In genomic region chr4:133479458-133480184, GRCm38 (mm10) we compare ENCODE assay signal across 7 mouse cellular contexts. TPM values are rescaled to one million over a fixed set of nuclear protein-coding genes. Genes with fewer than 3 reads are reported as not detected.
DNase-seq lines count a peak whose midpoint lies in the region; ATAC-seq and TF ChIP-seq lines count a peak whose summit lies in the region.

TSS of gene Tent5b (plus strand) at chr4:133480132.

- TF ChIP-seq CTCF in spleen, adult 2 months (IDR thresholded peaks at IDR 0.05; ENCODE audit: extremely low read depth, insufficient read depth, insufficient read length, insufficient replicate concordance) = peak; percentile 73

- no peaks in the 10 kb centered on the region for H3K9me3 ChIP-seq in embryonic facial prominence, embryonic 11.5 days (replicated peaks; ENCODE audit: control insufficient read depth, low read length)
- H3K9me3 ChIP-seq in limb, embryonic 11.5 days (ENCODE audit: control insufficient read depth, low read length) = no peaks in the 10 kb centered on the region
- no peaks in the 10 kb centered on the region for H3K9me3 ChIP-seq in midbrain, embryonic 15.5 days

- H3K4me1 ChIP-seq in embryonic facial prominence, embryonic 11.5 days (ENCODE audit: control insufficient read depth, insufficient read depth, low read length) = peaks cover 2% of the 10 kb centered on the region; the same call in 1 of the 2 replicates
- peaks cover 5% of the 10 kb centered on the region; the same call in 1 of the 2 replicates for H3K4me1 ChIP-seq in limb, embryonic 11.5 days (ENCODE audit: control insufficient read depth, insufficient read depth, low read length)
- H3K4me1 ChIP-seq in midbrain, embryonic 15.5 days = peaks cover 7% of the 10 kb centered on the region; the same call in 1 of the 2 replicates
- peaks cover 7% of the 10 kb centered on the region; the same call in 1 of the 2 replicates for H3K4me1 ChIP-seq in spleen, adult 2 months (ENCODE audit: control insufficient read depth, insufficient read depth, insufficient read length)

- no peak for TF ChIP-seq POLR2A in spleen, adult 2 months (IDR thresholded peaks at IDR 0.05; ENCODE audit: low read depth, low read length)

- no peak within 1 kb of the TSS for H3K27ac ChIP-seq in embryonic facial prominence, embryonic 11.5 days (replicated peaks; ENCODE audit: low read depth, low read length)
- no peak within 1 kb of the TSS for H3K27ac ChIP-seq in limb, embryonic 11.5 days (replicated peaks; ENCODE audit: low read depth, low read length)
- H3K27ac ChIP-seq in midbrain, embryonic 15.5 days = no peak within 1 kb of the TSS
- no peak within 1 kb of the TSS for H3K27ac ChIP-seq in spleen, adult 2 months (ENCODE audit: insufficient read depth, low read length)

- H3K4me2 ChIP-seq in embryonic facial prominence, embryonic 11.5 days (ENCODE audit: low read depth, low read length) = peak within 1 kb of the TSS; percentile 52
- H3K4me2 ChIP-seq in limb, embryonic 11.5 days (ENCODE audit: low read depth, severe bottlenecking) = peak within 1 kb of the TSS; percentile 46
- peak within 1 kb of the TSS; percentile 54 for H3K4me2 ChIP-seq in midbrain, embryonic 15.5 days

- no peaks in the 10 kb centered on the region for H3K36me3 ChIP-seq in embryonic facial prominence, embryonic 11.5 days (replicated peaks; ENCODE audit: control insufficient read depth, insufficient read depth, low read depth, low read length)
- H3K36me3 ChIP-seq in limb, embryonic 11.5 days (ENCODE audit: control insufficient read depth, insufficient read depth, low read length) = no peaks in the 10 kb centered on the region
- no peaks in the 10 kb centered on the region for H3K36me3 ChIP-seq in midbrain, embryonic 15.5 days (replicated peaks)
- no peaks in the 10 kb centered on the region for H3K36me3 ChIP-seq in spleen, adult 2 months (ENCODE audit: control insufficient read depth, insufficient read depth, low read length)

- peaks cover 11% of the 10 kb centered on the region for H3K27me3 ChIP-seq in embryonic facial prominence, embryonic 11.5 days (ENCODE audit: control insufficient read depth, insufficient read depth, low read length)
- peaks cover 20% of the 10 kb centered on the region for H3K27me3 ChIP-seq in limb, embryonic 11.5 days (ENCODE audit: control insufficient read depth, insufficient read depth, low read length)
- H3K27me3 ChIP-seq in midbrain, embryonic 15.5 days (replicated peaks) = peaks cover 32% of the 10 kb centered on the region
- H3K27me3 ChIP-seq in spleen, adult 2 months (ENCODE audit: control insufficient read depth, insufficient read depth, low read length) = peaks cover 18% of the 10 kb centered on the region

- 3% methylated on average over 29 of the region's 29 CpGs for WGBS in embryonic facial prominence, embryonic 11.5 days
- WGBS in limb, embryonic 11.5 days = 3% methylated on average over 29 of the region's 29 CpGs
- 3% methylated on average over 29 of the region's 29 CpGs for WGBS in midbrain, embryonic 15.5 days
- 6% methylated on average over 29 of the region's 29 CpGs for WGBS in spleen, adult 2 months

- peak; percentile 100 for DNase-seq in adrenal gland, postnatal 14 days
- peak; percentile 98 for DNase-seq in embryonic facial prominence, embryonic 11.5 days (ENCODE audit: low spot score)
- DNase-seq in heart, adult 11 months = peak; percentile 100
- peak; percentile 99 for DNase-seq in kidney, adult 18-20 months
- DNase-seq in limb, embryonic 11.5 days (ENCODE audit: low spot score) = peak; percentile 98
- DNase-seq in spleen, adult 2 months (ENCODE audit: low read depth in 1 of 2, low spot score in 2 of 2) = peak; percentile 80 to 91

- ATAC-seq in embryonic facial prominence, embryonic 11.5 days (replicated peaks; ENCODE audit: insufficient number of reproducible peaks, low FRiP score, low TSS enrichment, low read depth) = peak; percentile 98
- peak; percentile 95 for ATAC-seq in limb, embryonic 11.5 days (ENCODE audit: insufficient number of reproducible peaks, low FRiP score, low TSS enrichment, low read depth)
- ATAC-seq in midbrain, embryonic 15.5 days (replicated peaks) = peak; percentile 96

- peak within 1 kb of the TSS; percentile 46 for H3K9ac ChIP-seq in embryonic facial prominence, embryonic 11.5 days (replicated peaks; ENCODE audit: low read length)
- peak within 1 kb of the TSS; percentile 45; the same call in 1 of the 2 replicates for H3K9ac ChIP-seq in limb, embryonic 11.5 days (ENCODE audit: low read length)
- H3K9ac ChIP-seq in midbrain, embryonic 15.5 days = 0 out of 2 replicates have a peak within 1 kb of the TSS, but pooled peaks have one; percentile 7

- peak within 1 kb of the TSS; percentile 41 for H3K4me3 ChIP-seq in embryonic facial prominence, embryonic 11.5 days (ENCODE audit: low read depth, low read length)
- H3K4me3 ChIP-seq in limb, embryonic 11.5 days (ENCODE audit: low read depth, low read length) = peak within 1 kb of the TSS; percentile 41
- H3K4me3 ChIP-seq in midbrain, embryonic 15.5 days = peak within 1 kb of the TSS; percentile 40
- peak within 1 kb of the TSS; percentile 46; the same call in 1 of the 2 replicates for H3K4me3 ChIP-seq in spleen, adult 2 months (ENCODE audit: extremely low read depth, insufficient read depth, insufficient read length)

RNA-seq across cellular contexts. Expression of gene Tent5b, which starts in this region (rescaled TPM):
- total RNA-seq in adrenal gland, postnatal 14 days (2021) = 0.67 and 2.0 TPM in 2 replicates
- polyA plus RNA-seq in embryonic facial prominence, embryonic 11.5 days (2014; fragmentation: Nextera tagmentation; extraction: Ambion mirVana) = 0.71 and 0.93 TPM in 2 replicates
- 0.51 and 0.71 TPM in 2 replicates for polyA plus RNA-seq in limb, embryonic 11.5 days (2014; fragmentation: Nextera tagmentation; extraction: Ambion mirVana)
- polyA plus RNA-seq in midbrain, embryonic 15.5 days (2015; fragmentation: Nextera tagmentation; extraction: Ambion mirVana) = 0.22 and 0.37 TPM in 2 replicates
- 0.30 and 0.31 TPM in 2 replicates for polyA plus RNA-seq in spleen, adult 2 months (2012; rRNA removed)

Comparison
In these comparisons a context has a peak if more than half of its experiments do, and no peak if none do; other contexts are left out.
1. Peak in DNase-seq, ATAC-seq, H3K4me3 ChIP-seq, H3K9ac ChIP-seq and H3K4me2 ChIP-seq in embryonic facial prominence, embryonic 11.5 days; RNA of the gene not detected or under 1 TPM.
2. Peak in DNase-seq, ATAC-seq, H3K4me3 ChIP-seq, H3K9ac ChIP-seq and H3K4me2 ChIP-seq in limb, embryonic 11.5 days; RNA of the gene not detected or under 1 TPM.
3. Peak in ATAC-seq, H3K4me3 ChIP-seq, H3K9ac ChIP-seq and H3K4me2 ChIP-seq in midbrain, embryonic 15.5 days; RNA of the gene not detected or under 1 TPM.
4. Peak in DNase-seq and H3K4me3 ChIP-seq in spleen, adult 2 months; RNA of the gene not detected or under 1 TPM.